Mouse (Mus musculus) C2C12 (cell line): Measurements from ENCODE around the gene Ubc.

Source experiments
- CTCF ChIP-seq: IDR thresholded peaks from one replicate; pipeline ENCODE4 v1.5.1; 2011; ENCODE audit not compliant: control insufficient read depth, insufficient read depth, insufficient read length
- MYOD1 ChIP-seq: IDR thresholded peaks from one replicate; pipeline ENCODE4 v1.6.1; 2011; ENCODE audit warnings: low read depth; ENCODE audit not compliant: control insufficient read depth, insufficient read length

DNA sequence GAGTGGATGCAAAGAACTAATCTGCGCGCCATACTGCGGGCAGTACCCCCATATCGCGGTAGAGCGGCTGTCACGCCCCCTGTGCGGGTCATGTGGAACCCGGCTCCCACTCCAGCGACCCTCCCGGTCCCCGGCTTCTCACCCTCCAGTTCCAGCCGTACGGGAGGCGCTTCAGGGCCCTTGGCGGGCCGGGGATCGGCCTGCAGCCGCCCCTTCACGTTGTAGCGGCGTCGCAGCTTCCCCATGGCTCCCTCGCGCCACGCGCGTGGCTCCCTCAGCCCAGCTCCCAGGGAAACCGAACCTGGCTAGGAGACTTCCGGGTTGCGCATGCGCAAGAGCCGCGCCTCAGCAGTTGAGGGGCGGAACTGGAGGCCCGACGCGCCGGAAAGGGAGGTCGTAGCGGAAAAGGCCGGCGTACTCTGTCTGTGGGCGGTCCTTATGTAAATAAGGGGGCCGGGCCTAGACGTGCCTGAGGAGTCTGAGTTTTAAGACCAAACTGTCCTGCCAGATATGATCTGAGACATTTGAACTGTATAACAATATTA is 43.9 kb upstream of the Ubc start, which contains the start of gene Dhx37:
- TF ChIP-seq CTCF = no peak
- TF ChIP-seq MYOD1 = no peak
